Mouse (Mus musculus): ENCODE results near the gene Olfr133.
"Not testable (repeated sequence)": the region's sequence is repeated elsewhere in the genome, so short reads cannot be mapped to it uniquely, and the experiment has no call there.

GRCm38 (mm10) chr17:38124199-38124598 lies 20.9 kb upstream of the Olfr133 start:
- not testable (repeated sequence) for TF ChIP-seq CTCF, EP300 (IDR thresholded peaks at IDR 0.05; ENCODE audit: low read depth)

Measured in heart, postnatal 0 days (tissue).